Mouse (Mus musculus): ENCODE measurements around the gene Tgfb1i1. TPM values are rescaled to one million over a fixed set of nuclear protein-coding genes. Genes with fewer than 3 reads are reported as not detected.

Tgfb1i1 gene
- polyA plus RNA-seq, 1 experiment from 2014 or later, result 32.3 TPM

GRCm38 (mm10) chr7:128288923-128289544 lies 42.4 kb downstream of the Tgfb1i1 start:
- no peaks in the 10 kb centered on the region for H3K27me3 ChIP-seq (ENCODE audit: control insufficient read depth, insufficient read depth, low read length)
- no peak for ATAC-seq (ENCODE audit: insufficient read depth, low FRiP score, low TSS enrichment)
- H3K9ac ChIP-seq (ENCODE audit: low read length), result no peak overlapping the region
- H3K36me3 ChIP-seq (ENCODE audit: control insufficient read depth, insufficient read depth, low read length), result no peaks in the 10 kb centered on the region
- H3K27ac ChIP-seq (ENCODE audit: low read depth, low read length), result peak overlapping the region; percentile 36; the same call in 1 of the 2 replicates
- H3K4me3 ChIP-seq (ENCODE audit: low read depth, low read length), result no peak overlapping the region
- H3K4me2 ChIP-seq (ENCODE audit: low read depth), result no peak overlapping the region
- H3K4me1 ChIP-seq (ENCODE audit: control insufficient read depth, insufficient read depth, low read length), result no peaks in the 10 kb centered on the region
- 20% methylated on average over 9 of the region's 9 CpGs for WGBS
- H3K9me3 ChIP-seq (ENCODE audit: control insufficient read depth, low read length), result no peaks in the 10 kb centered on the region
- peak; percentile 60 for DNase-seq (ENCODE audit: low spot score)

GRCm38 (mm10) chr7:128294785-128295184 lies 48.2 kb downstream of the Tgfb1i1 start:
- DNase-seq (ENCODE audit: low spot score) (no peak), ATAC-seq (ENCODE audit: insufficient read depth, low FRiP score, low TSS enrichment) (no peak)
- no peak overlapping the region for H3K27ac ChIP-seq (ENCODE audit: low read depth, low read length)
- WGBS, result 87% methylated on average over 10 of the region's 10 CpGs
- no peaks in the 10 kb centered on the region for H3K36me3 ChIP-seq (ENCODE audit: control insufficient read depth, insufficient read depth, low read length)
- peaks cover 4% of the 10 kb centered on the region for H3K4me1 ChIP-seq (ENCODE audit: control insufficient read depth, insufficient read depth, low read length)
- no peak overlapping the region for H3K9ac ChIP-seq (ENCODE audit: low read length)
- no peak overlapping the region for H3K4me3 ChIP-seq (ENCODE audit: low read depth, low read length)
- H3K9me3 ChIP-seq (ENCODE audit: control insufficient read depth, low read length), result no peaks in the 10 kb centered on the region
- no peaks in the 10 kb centered on the region for H3K27me3 ChIP-seq (ENCODE audit: control insufficient read depth, insufficient read depth, low read length)
- H3K4me2 ChIP-seq (ENCODE audit: low read depth), result no peak overlapping the region

- peaks cover 4% of the 10 kb centered on the region for H3K4me1 ChIP-seq (ENCODE audit: control insufficient read depth, insufficient read depth, low read length)
- 67% methylated on average over 3 of the region's 3 CpGs for WGBS
- H3K36me3 ChIP-seq (ENCODE audit: control insufficient read depth, insufficient read depth, low read length), result no peaks in the 10 kb centered on the region
- no peaks in the 10 kb centered on the region for H3K27me3 ChIP-seq (ENCODE audit: control insufficient read depth, insufficient read depth, low read length)
- no peak overlapping the region for H3K4me3 ChIP-seq (ENCODE audit: low read depth, low read length)
- H3K4me2 ChIP-seq (ENCODE audit: low read depth), result no peak overlapping the region
- DNase-seq (ENCODE audit: low spot score), result no peak
- H3K9me3 ChIP-seq (ENCODE audit: control insufficient read depth, low read length), result no peaks in the 10 kb centered on the region
- no peak for ATAC-seq (ENCODE audit: insufficient read depth, low FRiP score, low TSS enrichment)
- no peak overlapping the region for H3K27ac ChIP-seq (ENCODE audit: low read depth, low read length)
- H3K9ac ChIP-seq (ENCODE audit: low read length), result no peak overlapping the region
These were observed 49.9 kb downstream of the Tgfb1i1 start for GRCm38 (mm10) chr7:128296514-128296913.

- WGBS, result 40% methylated on average over 10 of the region's 10 CpGs
- Histone ChIP-seq H3K9ac (ENCODE audit: low read length) (peak overlapping the region; percentile 82), H3K9me3 (ENCODE audit: control insufficient read depth, low read length) (no peaks in the 10 kb centered on the region), H3K4me2 (ENCODE audit: low read depth) (peak overlapping the region; percentile 85), H3K4me1 (ENCODE audit: control insufficient read depth, insufficient read depth, low read length) (peaks cover 4% of the 10 kb centered on the region), H3K27me3 (ENCODE audit: control insufficient read depth, insufficient read depth, low read length) (no peaks in the 10 kb centered on the region), H3K27ac (ENCODE audit: low read depth, low read length) (no peak overlapping the region), H3K4me3 (ENCODE audit: low read depth, low read length) (peak overlapping the region; percentile 69), H3K36me3 (ENCODE audit: control insufficient read depth, insufficient read depth, low read length) (no peaks in the 10 kb centered on the region)
- ATAC-seq (ENCODE audit: insufficient read depth, low FRiP score, low TSS enrichment), result no peak; the same call in 1 of the 2 replicates
- DNase-seq (ENCODE audit: low spot score), result no peak
These were observed 50.6 kb downstream of the Tgfb1i1 start for GRCm38 (mm10) chr7:128297291-128297616.

GRCm38 (mm10) chr7:128297617-128298480 lies 51.2 kb downstream of the Tgfb1i1 start, which contains the start of gene BC017158:
Gene BC017158, minus strand, starts transcription at chr7:128298170.
- H3K4me2 ChIP-seq (ENCODE audit: low read depth), result peak within 1 kb of the TSS; percentile 85
- H3K4me3 ChIP-seq (ENCODE audit: low read depth, low read length), result peak within 1 kb of the TSS; percentile 69
- H3K9me3 ChIP-seq (ENCODE audit: control insufficient read depth, low read length), result no peaks in the 10 kb centered on the region
- H3K36me3 ChIP-seq (ENCODE audit: control insufficient read depth, insufficient read depth, low read length), result no peaks in the 10 kb centered on the region
- H3K27ac ChIP-seq (ENCODE audit: low read depth, low read length), result no peak within 1 kb of the TSS
- H3K4me1 ChIP-seq (ENCODE audit: control insufficient read depth, insufficient read depth, low read length), result peaks cover 4% of the 10 kb centered on the region
- 3% methylated on average over 47 of the region's 47 CpGs for WGBS
- no peaks in the 10 kb centered on the region for H3K27me3 ChIP-seq (ENCODE audit: control insufficient read depth, insufficient read depth, low read length)
- DNase-seq (ENCODE audit: low spot score) (peak; percentile 74), ATAC-seq (ENCODE audit: insufficient read depth, low FRiP score, low TSS enrichment) (peak; percentile 31; the same call in 1 of the 2 replicates)
- peak within 1 kb of the TSS; percentile 82 for H3K9ac ChIP-seq (ENCODE audit: low read length)

GRCm38 (mm10) chr7:128298481-128299342 lies 52.1 kb downstream of the Tgfb1i1 start:
- Histone ChIP-seq H3K4me3 (ENCODE audit: low read depth, low read length) (peak overlapping the region; percentile 69), H3K9me3 (ENCODE audit: control insufficient read depth, low read length) (no peaks in the 10 kb centered on the region), H3K4me1 (ENCODE audit: control insufficient read depth, insufficient read depth, low read length) (peaks cover 4% of the 10 kb centered on the region), H3K27me3 (ENCODE audit: control insufficient read depth, insufficient read depth, low read length) (no peaks in the 10 kb centered on the region), H3K4me2 (ENCODE audit: low read depth) (peak overlapping the region; percentile 85), H3K9ac (ENCODE audit: low read length) (no peak overlapping the region; the same call in 1 of the 2 replicates), H3K27ac (ENCODE audit: low read depth, low read length) (no peak overlapping the region), H3K36me3 (ENCODE audit: control insufficient read depth, insufficient read depth, low read length) (no peaks in the 10 kb centered on the region)
- ATAC-seq (ENCODE audit: insufficient read depth, low FRiP score, low TSS enrichment), result no peak
- 88% methylated on average over 8 of the region's 8 CpGs for WGBS
- DNase-seq (ENCODE audit: low spot score), result no peak

- no peaks in the 10 kb centered on the region for H3K27me3 ChIP-seq (ENCODE audit: control insufficient read depth, insufficient read depth, low read length)
- H3K9me3 ChIP-seq (ENCODE audit: control insufficient read depth, low read length), result no peaks in the 10 kb centered on the region
- H3K4me2 ChIP-seq (ENCODE audit: low read depth), result no peak overlapping the region
- WGBS, result 88% methylated on average over 3 of the region's 3 CpGs
- H3K4me1 ChIP-seq (ENCODE audit: control insufficient read depth, insufficient read depth, low read length), result peaks cover 4% of the 10 kb centered on the region
- no peak for ATAC-seq (ENCODE audit: insufficient read depth, low FRiP score, low TSS enrichment)
- H3K36me3 ChIP-seq (ENCODE audit: control insufficient read depth, insufficient read depth, low read length), result no peaks in the 10 kb centered on the region
- H3K27ac ChIP-seq (ENCODE audit: low read depth, low read length), result no peak overlapping the region
- no peak overlapping the region for H3K9ac ChIP-seq (ENCODE audit: low read length)
- no peak for DNase-seq (ENCODE audit: low spot score)
- H3K4me3 ChIP-seq (ENCODE audit: low read depth, low read length), result no peak overlapping the region
These were observed 54.3 kb downstream of the Tgfb1i1 start for GRCm38 (mm10) chr7:128300952-128301351.

GRCm38 (mm10) chr7:128302151-128302550 lies 55.5 kb downstream of the Tgfb1i1 start:
- peaks cover 2% of the 10 kb centered on the region for H3K4me1 ChIP-seq (ENCODE audit: control insufficient read depth, insufficient read depth, low read length)
- no peak overlapping the region for H3K27ac ChIP-seq (ENCODE audit: low read depth, low read length)
- H3K4me3 ChIP-seq (ENCODE audit: low read depth, low read length), result no peak overlapping the region
- H3K9ac ChIP-seq (ENCODE audit: low read length), result no peak overlapping the region
- no peaks in the 10 kb centered on the region for H3K27me3 ChIP-seq (ENCODE audit: control insufficient read depth, insufficient read depth, low read length)
- H3K9me3 ChIP-seq (ENCODE audit: control insufficient read depth, low read length), result no peaks in the 10 kb centered on the region
- DNase-seq (ENCODE audit: low spot score) (no peak), ATAC-seq (ENCODE audit: insufficient read depth, low FRiP score, low TSS enrichment) (no peak)
- H3K4me2 ChIP-seq (ENCODE audit: low read depth), result no peak overlapping the region
- 86% methylated on average over 3 of the region's 3 CpGs for WGBS
- H3K36me3 ChIP-seq (ENCODE audit: control insufficient read depth, insufficient read depth, low read length), result no peaks in the 10 kb centered on the region
